Mouse (Mus musculus) left cerebral cortex, postnatal 4 days (tissue): ENCODE measurements around the gene Tas2r121. TPM values are rescaled to one million over a fixed set of nuclear protein-coding genes. Genes with fewer than 3 reads are reported as not detected.
"Not testable (repeated sequence)": the region's sequence is repeated elsewhere in the genome, so short reads cannot be mapped to it uniquely, and the experiment has no call there.

ENCODE experiments used
- DNase-seq: peaks from one replicate; pipeline ENCODE4 v3.0.0-alpha.2; 2022
- intact Hi-C: fragments of 180-260 bp; cut with DNase I; formaldehyde crosslinking; loops from one replicate; pipeline ENCODE4 v1.15.1; 2025
- total RNA-seq, 2 experiments: library from RNA; stranded (reverse); gene quantifications; 2 replicates each; pipeline ENCODE4 v1.2.3; 2021

Gene Tas2r121
- not detected for total RNA-seq

DNA sequence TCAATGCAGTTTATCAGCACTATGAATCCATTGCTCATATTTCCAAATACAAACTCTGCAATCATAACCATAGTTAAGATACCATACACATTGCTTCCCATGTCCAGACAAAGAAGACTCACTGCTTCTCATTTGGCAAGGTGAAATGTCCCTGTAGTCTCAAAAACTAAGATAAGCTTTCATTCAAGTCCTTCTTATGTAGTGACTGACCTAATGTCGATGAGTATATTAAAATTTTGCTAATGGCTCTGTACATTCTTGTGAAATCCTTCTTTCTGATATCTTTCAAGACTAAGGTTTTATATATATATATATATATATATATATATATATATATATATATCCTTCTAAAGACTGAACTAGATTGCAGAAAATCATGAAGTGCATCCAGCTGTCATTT, at the start of gene Tas2r121:
Tas2r121 (minus strand) TSS at position 101 of the 400 bp plus-strand sequence.
- DNase-seq = no peak

DNA sequence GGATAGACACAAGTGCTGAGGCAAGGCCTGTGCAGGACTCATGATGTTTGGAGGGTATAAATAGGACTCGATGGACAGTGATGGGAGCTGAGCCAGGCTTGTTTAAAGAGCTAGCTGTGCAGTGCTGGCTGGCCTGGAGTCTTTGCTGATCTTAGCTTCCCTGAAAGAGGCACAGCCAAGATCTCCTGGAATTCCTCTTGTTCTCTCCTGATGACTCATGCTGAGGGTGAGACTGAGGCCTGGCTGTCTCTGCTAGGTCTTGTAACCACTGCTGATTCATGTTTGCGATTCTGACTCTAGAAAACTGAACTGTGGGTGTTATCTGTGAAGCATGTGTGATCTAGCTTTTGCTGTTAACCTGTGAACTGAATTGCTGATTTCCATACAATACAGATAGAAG, 49.4 kb upstream of the Tas2r121 start:
- intact Hi-C loops = no loop called here
- no peak for DNase-seq

More for the DNA sequence above, at the start of gene Tas2r121:
- intact Hi-C loops = no loop called here

DNA sequence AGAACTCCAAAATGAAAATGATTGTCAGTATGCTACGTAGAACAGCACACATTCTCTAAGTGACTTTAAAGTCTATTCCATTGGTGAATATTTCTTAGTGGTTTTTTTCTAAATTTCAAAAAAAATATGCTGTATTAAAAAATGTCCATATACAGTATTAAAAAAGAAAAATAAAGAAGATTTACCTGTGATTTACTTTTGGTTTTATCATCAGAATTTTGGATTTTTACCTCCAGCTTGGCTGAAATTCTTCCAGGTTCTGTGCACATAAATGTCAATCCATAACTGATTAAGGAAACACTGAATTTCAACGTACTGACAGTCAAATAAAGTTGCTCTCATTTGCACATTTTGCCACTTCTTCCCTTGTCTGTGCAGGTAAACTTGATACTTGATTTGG, 37.1 kb upstream of the Tas2r121 start, which contains the start of gene Tas2r115:
Tas2r115 (minus strand) TSS at position 101 of the 400 bp plus-strand sequence.
- intact Hi-C loops = no loop called here
- no peak for DNase-seq

DNA sequence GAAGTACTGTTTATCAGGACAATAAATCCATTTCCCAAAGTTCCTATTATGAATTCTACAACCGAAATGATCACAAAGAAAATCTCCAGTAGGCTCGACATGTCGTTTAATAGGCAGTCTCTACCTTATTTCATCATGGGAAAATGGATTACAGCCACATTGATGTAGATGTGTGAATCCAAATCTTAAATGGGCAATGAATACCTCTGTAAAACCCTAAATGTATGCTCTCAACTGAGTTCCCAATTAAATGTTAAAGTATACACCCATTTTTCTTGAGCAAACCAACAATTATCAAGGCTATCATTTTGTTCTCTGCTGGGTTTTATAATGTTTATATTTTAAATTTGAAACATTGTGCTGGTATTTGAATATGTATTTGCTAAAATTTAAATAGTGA, 11.0 kb upstream of the Tas2r121 start, which contains the start of gene Tas2r122:
Tas2r122 (minus strand) TSS at position 101 of the 400 bp plus-strand sequence.
- intact Hi-C loops = no loop called here
- DNase-seq = no peak

DNA sequence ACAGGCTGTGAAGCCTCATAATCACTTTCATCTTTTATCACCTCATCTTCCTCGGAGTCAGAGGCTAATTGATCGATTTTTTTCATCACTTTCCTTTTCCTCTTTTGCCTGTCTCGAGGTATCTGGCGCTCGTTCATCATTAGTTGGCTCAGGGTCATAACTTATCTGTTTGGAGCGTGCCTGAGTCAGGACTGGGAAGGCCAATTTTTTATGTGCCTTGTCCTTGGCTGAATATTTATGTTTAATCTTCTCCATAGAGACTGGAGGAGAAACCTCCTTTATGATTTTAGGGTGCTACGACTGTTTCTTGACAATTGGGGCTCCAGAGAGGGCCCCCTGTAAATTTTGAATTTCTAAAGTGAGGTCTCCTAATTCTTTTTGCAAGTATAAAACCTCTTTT, 9.2 kb downstream of the Tas2r121 start:
- DNase-seq, intact Hi-C loops: not testable (repeated sequence)

DNA sequence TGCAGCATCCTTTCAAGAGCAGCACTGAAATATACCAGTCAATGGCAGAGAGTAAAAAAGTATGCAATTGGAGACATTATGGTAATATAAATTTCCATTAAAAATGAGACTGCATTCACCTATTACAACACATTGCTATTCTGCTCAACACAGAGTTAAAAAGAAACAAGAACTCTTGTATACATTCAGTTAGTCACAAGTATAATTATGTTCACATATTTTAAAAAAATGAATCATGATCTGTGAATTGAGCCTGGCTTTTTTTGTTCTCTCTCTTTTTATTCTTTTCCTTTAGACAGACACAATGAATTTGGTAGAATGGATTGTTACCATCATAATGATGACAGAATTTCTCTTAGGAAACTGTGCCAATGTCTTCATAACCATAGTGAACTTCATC, 44.2 kb downstream of the Tas2r121 start, which contains the start of gene Tas2r120:
Tas2r120 (plus strand) TSS at position 301 of the 400 bp plus-strand sequence.
- no peak for DNase-seq
- intact Hi-C loops = no loop called here

DNA sequence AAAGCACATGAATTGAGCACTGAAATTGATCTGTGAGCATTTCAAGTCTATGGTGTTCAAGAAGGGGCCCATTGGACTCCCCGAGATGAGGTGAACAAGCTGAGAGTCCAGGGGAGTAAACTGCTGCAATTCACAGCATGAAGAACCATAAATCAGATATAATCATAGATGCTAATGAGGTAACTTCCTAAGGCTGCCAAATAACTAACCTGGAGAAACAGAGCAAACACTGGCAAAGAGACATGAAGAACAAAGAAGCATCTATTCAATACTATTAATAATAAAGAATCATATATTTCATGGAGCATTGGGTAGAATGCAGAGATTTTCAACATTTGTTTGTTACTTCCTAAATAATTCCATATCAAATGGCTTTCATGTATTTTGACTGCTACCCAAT, 49.4 kb downstream of the Tas2r121 start, which contains the start of gene A630073D07Rik:
A630073D07Rik (minus strand) TSS at position 101 of the 400 bp plus-strand sequence.
- intact Hi-C loops = no loop called here
- DNase-seq = no peak

Other genes starting within 250 kb of the Tas2r121 start
- not detected for gene Prh1, start 131.2 kb downstream of the Tas2r121 start, total RNA-seq
- not detected for gene Prp2, start 105.1 kb downstream of the Tas2r121 start, total RNA-seq
- not detected for gene A630073D07Rik, start 49.5 kb downstream of the Tas2r121 start, total RNA-seq
- not detected for gene Tas2r120, start 44.1 kb downstream of the Tas2r121 start, total RNA-seq
- gene Tas2r122, start 10.9 kb upstream of the Tas2r121 start, total RNA-seq = not detected
- not detected for gene Tas2r115, start 37.0 kb upstream of the Tas2r121 start, total RNA-seq
- gene Tas2r124, start 53.7 kb upstream of the Tas2r121 start, total RNA-seq = not detected
- not detected for gene Tas2r102, start 61.1 kb upstream of the Tas2r121 start, total RNA-seq
- gene Tas2r136, start 77.2 kb upstream of the Tas2r121 start, total RNA-seq = not detected
- not detected for gene Tas2r117, start 101.8 kb upstream of the Tas2r121 start, total RNA-seq
- gene Tas2r123, start 146.1 kb upstream of the Tas2r121 start, total RNA-seq = not detected
- not detected for gene Tas2r116, start 154.4 kb upstream of the Tas2r121 start, total RNA-seq
- gene Tas2r110, start 167.0 kb upstream of the Tas2r121 start, total RNA-seq = not detected
- gene Tas2r113, start 192.0 kb upstream of the Tas2r121 start, total RNA-seq = not detected
- not detected for gene Tas2r125, start 208.6 kb upstream of the Tas2r121 start, total RNA-seq